Mouse (Mus musculus) G1E (cell line): ENCODE measurements at regions not wholly inside any gene's neighbourhood (a gene's known extent, or its start where the extent isn't known, plus 50 kb on each side); places are given as distances from the start of the nearest gene placed in this dataset.

ENCODE experiments used
- CTCF ChIP-seq: IDR thresholded peaks from 2 replicates; pipeline ENCODE4 v1.5.1; 2012; ENCODE audit warnings: low read depth, low read length, inconsistent platforms, mixed read lengths
- GATA1 ChIP-seq: IDR thresholded peaks from 2 replicates; pipeline ENCODE4 v1.6.1; 2012; ENCODE audit warnings: borderline replicate concordance, low read length, inconsistent platforms, mixed read lengths
- GATA2 ChIP-seq: IDR thresholded peaks from 2 replicates; pipeline ENCODE4 v1.6.1; 2012; ENCODE audit warnings: low read depth, low read length, inconsistent platforms, borderline replicate concordance
- POLR2AphosphoS5 ChIP-seq: IDR thresholded peaks from 2 replicates; pipeline ENCODE4 v1.6.1; 2012; ENCODE audit warnings: low read depth, low read length, inconsistent platforms; ENCODE audit not compliant: insufficient replicate concordance
- TAL1 ChIP-seq: conservative IDR thresholded peaks from 2 replicates; pipeline ENCODE4 v1.6.1; 2012; ENCODE audit warnings: low read depth, low read length, inconsistent platforms, mixed read lengths

DNA sequence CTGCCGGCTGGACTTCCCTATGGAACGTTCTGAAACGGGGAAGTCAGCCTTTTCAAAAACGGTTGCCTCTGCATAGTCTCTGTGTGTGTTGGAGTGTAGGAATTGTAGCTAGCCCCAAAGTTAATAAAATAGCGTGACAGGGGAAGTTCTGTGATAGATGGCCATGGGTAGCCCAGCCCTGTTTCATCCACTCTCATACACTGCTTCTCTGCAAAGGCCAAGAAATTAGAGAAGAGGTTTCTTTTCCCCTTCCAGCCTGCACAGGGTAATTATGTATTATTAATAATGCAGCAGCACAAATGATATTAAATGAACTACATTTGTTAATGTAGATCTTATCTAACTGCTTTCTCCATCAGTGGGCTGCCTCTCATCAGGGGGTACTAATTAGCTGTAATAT is 311.4 kb downstream of the Ttll7 start:
- no peak for TF ChIP-seq CTCF
- no peak for TF ChIP-seq GATA1
- TF ChIP-seq POLR2AphosphoS5, result no peak
- TF ChIP-seq TAL1, result no peak
- TF ChIP-seq GATA2, result no peak
